In the genomic region with DNA sequence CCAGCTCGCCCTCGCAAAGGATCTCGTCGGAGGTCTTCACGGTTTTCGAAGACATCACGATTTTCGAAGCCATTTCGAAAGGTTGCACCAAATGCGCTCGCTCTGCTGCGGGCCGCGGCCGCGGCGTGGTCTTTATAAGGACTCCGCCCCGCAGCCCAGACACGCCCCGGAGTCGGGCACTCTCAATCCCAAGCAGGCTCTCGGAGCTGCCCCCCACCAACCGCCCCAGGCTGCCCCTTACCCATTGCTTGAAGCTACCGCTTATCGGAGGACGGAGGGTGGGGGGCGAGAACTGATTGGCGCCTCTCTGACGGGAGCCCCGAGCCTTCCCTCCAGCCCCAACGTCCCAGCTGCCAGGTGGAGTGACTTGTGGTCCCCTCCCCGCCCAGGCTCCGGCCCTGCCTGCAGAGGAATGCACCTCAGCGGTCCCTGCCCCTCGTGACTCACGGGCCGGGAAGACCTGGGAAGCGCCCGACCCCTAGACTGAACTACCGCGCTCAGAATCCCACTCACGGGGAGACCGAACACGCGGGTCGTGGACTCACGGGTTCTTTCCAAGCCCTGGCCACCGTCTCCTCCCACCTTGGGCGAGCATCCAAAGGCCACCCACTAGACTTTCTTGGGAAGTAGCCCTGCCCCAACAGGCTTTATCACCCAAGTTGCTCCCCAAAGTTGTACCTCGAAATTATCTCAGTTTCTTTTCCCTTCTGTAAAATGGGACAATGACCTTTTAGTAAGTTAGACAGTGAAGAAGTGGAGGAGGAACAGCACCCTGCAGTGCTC, we compare ENCODE assay signal across 8 mouse cellular contexts. TPM values are rescaled to one million over a fixed set of nuclear protein-coding genes. Genes with fewer than 3 reads are reported as not detected.
DNase-seq lines count a peak whose midpoint lies in the region; ATAC-seq lines count a peak whose summit lies in the region.

Phlda2 (minus strand) TSS at position 733 of the 783 bp plus-strand sequence.

- peak within 1 kb of the TSS; percentile 35 for H3K4me3 ChIP-seq in erythroblast, embryonic 14.5 days (replicated peaks)
- peak within 1 kb of the TSS; percentile 51 for H3K4me3 ChIP-seq in hindbrain, embryonic 10.5 days
- H3K4me3 ChIP-seq in limb, embryonic 12.5 days (replicated peaks): peak within 1 kb of the TSS; percentile 43
- peak within 1 kb of the TSS; percentile 34 for H3K4me3 ChIP-seq in midbrain, embryonic 11.5 days (ENCODE audit: low read depth, low read length)

- no peaks in the 10 kb centered on the region for H3K36me3 ChIP-seq in erythroblast, embryonic 14.5 days (ENCODE audit: control insufficient read depth)
- H3K36me3 ChIP-seq in hindbrain, embryonic 10.5 days: no peaks in the 10 kb centered on the region
- H3K36me3 ChIP-seq in limb, embryonic 12.5 days: no peaks in the 10 kb centered on the region
- H3K36me3 ChIP-seq in midbrain, embryonic 11.5 days (ENCODE audit: control insufficient read depth, insufficient read depth, low read length): no peaks in the 10 kb centered on the region

- WGBS in hindbrain, embryonic 10.5 days: 6% methylated on average over 51 of the region's 51 CpGs
- WGBS in limb, embryonic 12.5 days: 3% methylated on average over 51 of the region's 51 CpGs
- WGBS in midbrain, embryonic 11.5 days: 3% methylated on average over 51 of the region's 51 CpGs

- peaks cover 6% of the 10 kb centered on the region for H3K4me1 ChIP-seq in erythroblast, embryonic 14.5 days (ENCODE audit: control insufficient read depth)
- H3K4me1 ChIP-seq in hindbrain, embryonic 10.5 days (replicated peaks): peaks cover 19% of the 10 kb centered on the region
- peaks cover 4% of the 10 kb centered on the region for H3K4me1 ChIP-seq in limb, embryonic 12.5 days (replicated peaks)
- H3K4me1 ChIP-seq in midbrain, embryonic 11.5 days (ENCODE audit: control insufficient read depth, insufficient read depth, low read length): peaks cover 5% of the 10 kb centered on the region; the same call in 1 of the 2 replicates

- H3K27me3 ChIP-seq in erythroblast, embryonic 14.5 days (ENCODE audit: control insufficient read depth): peaks cover 72% of the 10 kb centered on the region
- peaks cover 75% of the 10 kb centered on the region for H3K27me3 ChIP-seq in hindbrain, embryonic 10.5 days (ENCODE audit: insufficient read depth, poor library complexity, severe bottlenecking)
- H3K27me3 ChIP-seq in limb, embryonic 12.5 days: peaks cover 75% of the 10 kb centered on the region
- peaks cover 42% of the 10 kb centered on the region for H3K27me3 ChIP-seq in midbrain, embryonic 11.5 days (ENCODE audit: control insufficient read depth, insufficient read depth, low read length)

- peak; percentile 54 for DNase-seq in hindbrain, embryonic 10.5 days (ENCODE audit: low spot score)
- DNase-seq in midbrain, embryonic 11.5 days (ENCODE audit: low spot score, missing footprints): peak; percentile 94
- DNase-seq in cerebellum, postnatal 36 days: no peak

- peak within 1 kb of the TSS; percentile 76 for H3K4me2 ChIP-seq in limb, embryonic 12.5 days
- H3K4me2 ChIP-seq in midbrain, embryonic 11.5 days: peak within 1 kb of the TSS; percentile 57

- peaks cover 2% of the 10 kb centered on the region; the same call in 1 of the 2 replicates for H3K9me3 ChIP-seq in erythroblast, embryonic 14.5 days (ENCODE audit: control insufficient read depth, low read length)
- H3K9me3 ChIP-seq in hindbrain, embryonic 10.5 days: no peaks in the 10 kb centered on the region
- H3K9me3 ChIP-seq in limb, embryonic 12.5 days: no peaks in the 10 kb centered on the region
- no peaks in the 10 kb centered on the region for H3K9me3 ChIP-seq in midbrain, embryonic 11.5 days (ENCODE audit: control insufficient read depth, low read length)

- no peak for ATAC-seq in erythroblast, adult 5-6 weeks (replicated peaks; ENCODE audit: low FRiP score, poor library complexity, severe bottlenecking)
- ATAC-seq in common myeloid progenitor, adult 5-6 weeks (replicated peaks; ENCODE audit: low read depth, poor library complexity, severe bottlenecking): peak; percentile 19; the same call in 1 of the 2 replicates
- peak; percentile 43; the same call in 1 of the 2 replicates for ATAC-seq in limb, embryonic 12.5 days (ENCODE audit: insufficient number of reproducible peaks, insufficient read depth, low FRiP score, low TSS enrichment, low read depth)
- no peak for ATAC-seq in midbrain, embryonic 11.5 days (ENCODE audit: low FRiP score)
- no peak for ATAC-seq in cerebellum, adult (ENCODE audit: insufficient number of reproducible peaks, low FRiP score, low TSS enrichment)

- peak within 1 kb of the TSS; percentile 50 for H3K9ac ChIP-seq in limb, embryonic 12.5 days (replicated peaks)
- H3K9ac ChIP-seq in midbrain, embryonic 11.5 days (ENCODE audit: low read length): peak within 1 kb of the TSS; percentile 24; the same call in 1 of the 2 replicates

- H3K27ac ChIP-seq in hindbrain, embryonic 10.5 days: 0 out of 2 replicates have a peak within 1 kb of the TSS, but pooled peaks have one; percentile 16
- no peak within 1 kb of the TSS for H3K27ac ChIP-seq in limb, embryonic 12.5 days
- no peak within 1 kb of the TSS for H3K27ac ChIP-seq in midbrain, embryonic 11.5 days (ENCODE audit: low read depth, low read length)

RNA-seq across cellular contexts. Expression of gene Phlda2, which starts in this region (rescaled TPM):
- 0.06 and 0.18 TPM in 2 replicates for polyA plus RNA-seq in erythroblast, embryonic 14.5 days (2012)
- not detected in 2 replicates for total RNA-seq in erythroblast, adult 5-6 weeks (2015; ENCODE audit: low replicate concordance)
- not detected in 2 replicates for total RNA-seq in erythroblast, adult 5-6 weeks (2017; ENCODE audit: low replicate concordance)
- total RNA-seq in common myeloid progenitor, adult 5-6 weeks (2017): 2.6 and 3.2 TPM in 2 replicates
- polyA plus RNA-seq in hindbrain, embryonic 10.5 days (2016; fragmentation: Nextera tagmentation; extraction: Ambion mirVana): 0.92 and 1.5 TPM in 2 replicates
- 13.8 and 19.2 TPM in 2 replicates for polyA plus RNA-seq in limb, embryonic 12.5 days (2016; fragmentation: Nextera tagmentation; extraction: Ambion mirVana)
- polyA plus RNA-seq in midbrain, embryonic 11.5 days (2014; fragmentation: Nextera tagmentation; extraction: Ambion mirVana): 0.37 and 0.54 TPM in 2 replicates

Comparison
In these comparisons a context has a peak if more than half of its experiments do, and no peak if none do; other contexts are left out.
1. Peak in DNase-seq, H3K4me3 ChIP-seq, H3K9ac ChIP-seq and H3K4me2 ChIP-seq in midbrain, embryonic 11.5 days; RNA of the gene not detected or under 1 TPM.
2. ATAC-seq: peak in common myeloid progenitor, adult 5-6 weeks (single experiment) and limb, embryonic 12.5 days (single experiment); none in erythroblast, adult 5-6 weeks (single experiment), midbrain, embryonic 11.5 days (single experiment) and cerebellum, adult (single experiment).
3. Peak in every context shown above with its lines, with median percentiles within 50 percentile points of each other: H3K4me3 ChIP-seq.